Mouse (Mus musculus) cortical plate, adult 2 months (tissue): ENCODE measurements around the gene Kif1c. TPM values are rescaled to one million over a fixed set of nuclear protein-coding genes. Genes with fewer than 3 reads are reported as not detected.
"Not testable (repeated sequence)": the region's sequence is repeated elsewhere in the genome, so short reads cannot be mapped to it uniquely, and the experiment has no call there.

Source experiments
- H3K27ac ChIP-seq: fragments of 200-500 bp; 2 replicates; pipeline ENCODE4 v1.5.1; 2012; ENCODE audit warnings: low read length, control low read depth, inconsistent platforms; ENCODE audit not compliant: insufficient read depth
- H3K4me1 ChIP-seq: fragments of 200-500 bp; 2 replicates; pipeline ENCODE4 v1.6.1; 2011; ENCODE audit warnings: low read length; ENCODE audit not compliant: control insufficient read depth, insufficient read depth
- H3K4me3 ChIP-seq: fragments of 200-500 bp; 2 replicates; pipeline ENCODE4 v1.5.1; 2011; ENCODE audit warnings: mild to moderate bottlenecking, low read length, control low read depth; ENCODE audit not compliant: insufficient read depth
- CTCF ChIP-seq: fragments of 200-500 bp; IDR thresholded peaks from 2 replicates; pipeline ENCODE4 v1.5.1; 2011; ENCODE audit warnings: mild to moderate bottlenecking, control low read depth, low read length; ENCODE audit not compliant: insufficient read depth; ENCODE audit errors: extremely low read depth
- POLR2A ChIP-seq: fragments of 200-500 bp; IDR thresholded peaks from 2 replicates; pipeline ENCODE4 v1.6.1; 2011; ENCODE audit warnings: mild to moderate bottlenecking, low read length, control low read depth; ENCODE audit not compliant: insufficient read depth; ENCODE audit errors: extremely low read depth
- polyA plus RNA-seq: library from polyadenylated mRNA; depleted of rRNA; stranded (reverse); fragments of >200 nt; gene quantifications from 2 replicates; pipeline ENCODE4 v1.2.3, GENCODE M21; 2012; rRNA removed

The Kif1c gene
- polyA plus RNA-seq, 1 experiment, result 53.7 TPM

DNA sequence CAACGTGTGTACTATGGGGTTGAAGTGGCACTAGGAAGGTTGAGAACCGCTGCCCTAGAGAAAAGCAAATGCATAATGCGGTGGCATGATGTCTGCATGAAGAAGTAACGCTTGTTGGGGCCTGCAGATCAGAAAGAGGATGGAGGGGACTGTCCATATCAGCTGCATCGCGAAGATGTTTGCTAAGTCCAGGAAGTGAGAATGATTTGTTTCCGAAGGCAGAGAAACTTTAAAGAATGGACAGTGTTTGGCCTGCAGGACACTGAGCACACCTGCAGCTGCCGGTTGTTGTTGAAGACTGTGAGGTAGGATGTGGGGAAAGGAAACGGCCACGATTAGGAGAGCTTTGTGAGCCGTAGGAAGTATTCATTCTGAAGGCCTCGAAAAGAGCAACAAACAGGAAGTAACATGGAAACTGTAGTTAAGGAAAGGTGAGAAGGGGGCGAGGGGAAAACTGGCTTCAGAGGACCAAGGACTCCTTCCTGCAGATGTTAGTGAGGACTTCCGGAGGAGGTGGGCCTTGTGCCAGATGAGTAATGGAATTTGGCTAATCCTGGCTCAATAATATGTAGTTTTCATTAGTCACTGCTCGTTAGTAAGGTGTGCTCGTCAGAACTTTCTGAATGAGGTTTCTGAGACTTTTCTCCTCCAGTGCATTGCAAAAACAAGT, 65.6 kb downstream of the Kif1c start:
- no peak for TF ChIP-seq POLR2A
- TF ChIP-seq CTCF, result no peak
- H3K27ac ChIP-seq, result no peak overlapping the region
- H3K4me3 ChIP-seq, result no peak overlapping the region
- H3K4me1 ChIP-seq, result peaks cover 3% of the 10 kb centered on the region; the same call in 1 of the 2 replicates

DNA sequence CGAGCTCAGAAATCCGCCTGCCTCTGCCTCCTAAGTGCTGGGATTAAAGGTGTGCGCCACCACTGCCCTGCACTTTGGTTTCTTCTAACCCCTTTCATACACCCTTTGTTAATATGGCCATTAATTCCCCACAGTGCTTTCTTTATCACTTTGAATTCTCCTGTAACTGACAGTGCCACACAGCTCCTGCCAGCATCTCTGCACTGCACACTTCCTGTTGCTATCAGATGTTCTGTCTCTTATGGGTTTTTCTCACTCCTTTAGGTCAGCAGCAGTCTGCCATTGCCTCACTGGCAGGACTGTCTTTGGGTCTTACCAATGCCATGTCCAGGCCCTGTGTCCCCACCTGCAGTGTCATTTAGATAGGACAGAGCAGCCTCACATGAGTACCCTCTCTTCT, 70.5 kb downstream of the Kif1c start:
- Histone ChIP-seq H3K4me3 (no peak overlapping the region), H3K4me1 (peaks cover 1% of the 10 kb centered on the region; the same call in 1 of the 2 replicates), H3K27ac (no peak overlapping the region)
- TF ChIP-seq POLR2A (no peak), CTCF (no peak)

DNA sequence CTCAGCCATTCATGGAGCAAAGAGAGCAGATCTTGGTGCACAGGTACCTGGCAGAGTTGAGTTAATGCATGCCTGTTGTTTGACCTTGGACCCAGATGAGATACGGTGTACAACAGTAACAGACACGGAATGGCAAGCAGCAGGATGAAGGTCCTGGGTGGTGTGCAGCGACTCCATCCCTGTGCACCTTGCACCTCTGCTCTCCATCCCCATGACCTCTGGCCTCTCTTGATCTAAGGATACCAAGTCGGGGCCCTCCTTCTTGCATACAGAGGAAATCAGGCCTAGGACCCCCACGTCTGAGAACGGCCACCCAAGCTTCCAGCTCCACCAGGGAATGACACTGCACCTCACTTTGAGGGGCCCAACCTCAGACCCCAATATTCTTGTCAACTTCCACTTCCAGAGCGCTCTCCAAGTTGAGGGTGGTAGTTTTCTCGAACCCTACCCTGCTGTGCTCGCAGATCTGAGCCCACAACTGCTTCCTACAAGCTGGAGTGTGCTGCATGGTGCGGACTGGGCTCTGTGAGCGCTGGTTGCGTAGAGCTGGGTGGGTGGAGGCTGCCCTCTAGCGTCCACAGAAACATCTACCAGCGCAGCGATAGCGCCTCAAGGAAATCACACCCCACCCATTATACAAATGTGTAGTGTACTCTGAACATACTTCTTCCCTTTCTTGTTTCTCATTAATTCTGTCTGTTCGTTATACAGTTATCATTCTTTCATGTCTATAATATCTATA, 76.7 kb downstream of the Kif1c start:
- H3K4me1 ChIP-seq, result no peaks in the 10 kb centered on the region
- no peak overlapping the region for H3K4me3 ChIP-seq
- peak; percentile 87 for TF ChIP-seq CTCF
- TF ChIP-seq POLR2A, result no peak
- H3K27ac ChIP-seq, result no peak overlapping the region

DNA sequence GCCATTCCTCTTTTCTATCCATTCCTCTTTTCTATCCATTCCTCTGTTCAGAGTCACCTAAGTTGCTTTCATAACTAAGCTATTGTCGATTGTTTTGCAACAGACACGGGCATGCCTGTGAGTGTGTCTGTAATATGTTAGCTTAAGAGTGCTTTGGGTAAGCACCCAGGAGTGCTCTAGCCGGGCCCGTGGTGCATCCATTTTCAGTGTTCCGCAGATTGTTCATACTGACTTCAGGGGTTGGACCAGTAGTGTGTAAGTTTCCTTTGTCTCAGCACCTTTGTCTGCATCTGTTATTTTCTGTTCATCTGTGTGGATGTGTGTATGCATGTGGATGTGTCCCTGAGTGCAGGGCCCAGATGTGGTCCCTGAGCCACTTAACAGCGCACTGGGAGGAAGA, 77.3 kb downstream of the Kif1c start:
- no peak overlapping the region for H3K27ac ChIP-seq
- no peaks in the 10 kb centered on the region for H3K4me1 ChIP-seq
- H3K4me3 ChIP-seq, result no peak overlapping the region
- TF ChIP-seq CTCF (no peak), POLR2A (no peak)

DNA sequence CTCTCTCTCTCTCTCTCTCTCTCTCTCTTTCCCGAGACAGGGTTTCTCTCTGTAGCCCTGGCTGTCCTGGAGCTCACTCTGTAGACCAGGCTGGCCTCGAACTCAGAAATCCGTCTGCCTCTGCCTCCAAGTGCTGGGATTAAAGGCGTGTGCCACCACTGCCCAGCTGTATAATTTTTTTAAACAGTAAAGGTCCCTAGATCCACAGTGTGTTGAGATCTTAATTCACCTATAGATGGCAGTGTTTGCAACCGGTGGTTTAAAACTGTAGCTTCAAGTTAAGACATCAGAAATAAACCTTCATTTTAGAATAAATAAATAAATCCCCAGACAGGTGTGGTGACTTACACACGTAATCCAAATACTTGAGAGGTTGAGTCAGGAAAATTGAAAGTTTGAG, 77.7 kb downstream of the Kif1c start:
- 0 out of 2 replicates have a peak, but pooled peaks have one; percentile 11 for TF ChIP-seq CTCF
- not testable (repeated sequence) for H3K4me1 ChIP-seq, H3K4me3 ChIP-seq, H3K27ac ChIP-seq

Other genes with a start within 250 kb of the Kif1c start
- gene Med11, start 248.6 kb upstream of the Kif1c start, polyA plus RNA-seq, result 14.8 and 15.4 TPM in 2 replicates
- gene Zmynd15, start 241.1 kb upstream of the Kif1c start, polyA plus RNA-seq, result 0.44 and 0.47 TPM in 2 replicates
- gene Cxcl16, start 240.6 kb upstream of the Kif1c start, polyA plus RNA-seq, result 1.7 and 2.4 TPM in 2 replicates
- 0.44 and 0.95 TPM in 2 replicates for gene Tm4sf5, start 195.3 kb upstream of the Kif1c start, polyA plus RNA-seq
- gene Vmo1, start 185.9 kb upstream of the Kif1c start, polyA plus RNA-seq, result 0.23 and 0.34 TPM in 2 replicates
- gene Gltpd2, start 181.4 kb upstream of the Kif1c start, polyA plus RNA-seq, result not detected in 2 replicates
- gene Psmb6, start 175.2 kb upstream of the Kif1c start, polyA plus RNA-seq, result 240 and 248 TPM in 2 replicates
- not detected in 2 replicates for gene Gm40193, start 167.6 kb upstream of the Kif1c start, polyA plus RNA-seq
- 21.4 and 24.4 TPM in 2 replicates for gene Pld2, start 160.5 kb upstream of the Kif1c start, polyA plus RNA-seq
- 318 and 325 TPM in 2 replicates for gene Mink1, start 137.7 kb upstream of the Kif1c start, polyA plus RNA-seq
- not detected in 2 replicates for gene 4930544D05Rik, start 84.7 kb upstream of the Kif1c start, polyA plus RNA-seq
- gene Chrne, start 81.3 kb upstream of the Kif1c start, polyA plus RNA-seq, result 0.19 and 0.27 TPM in 2 replicates
- gene Gp1ba, start 61.4 kb upstream of the Kif1c start, polyA plus RNA-seq, result not detected in 2 replicates
- gene Rnf167, start 53.3 kb upstream of the Kif1c start, polyA plus RNA-seq, result 124 and 128 TPM in 2 replicates
- gene Slc25a11, start 53.1 kb upstream of the Kif1c start, polyA plus RNA-seq, result 139 and 143 TPM in 2 replicates
- 270 and 277 TPM in 2 replicates for gene Pfn1, start 45.9 kb upstream of the Kif1c start, polyA plus RNA-seq
- 26.4 and 26.6 TPM in 2 replicates for gene Eno3, start 43.3 kb upstream of the Kif1c start, polyA plus RNA-seq
- 74.5 and 81.9 TPM in 2 replicates for gene Spag7, start 31.1 kb upstream of the Kif1c start, polyA plus RNA-seq
- 126 and 138 TPM in 2 replicates for gene Camta2, start 12.4 kb upstream of the Kif1c start, polyA plus RNA-seq
- gene Inca1, start 393 bp upstream of the Kif1c start, polyA plus RNA-seq, result 4.8 and 5.2 TPM in 2 replicates
- gene Zfp3, start 63.7 kb downstream of the Kif1c start, polyA plus RNA-seq, result 8.0 and 8.9 TPM in 2 replicates
- 0.11 and 0.15 TPM in 2 replicates for gene Scimp, start 112.0 kb downstream of the Kif1c start, polyA plus RNA-seq
- 40.7 and 41.7 TPM in 2 replicates for gene Rabep1, start 144.2 kb downstream of the Kif1c start, polyA plus RNA-seq